Mouse (Mus musculus): ENCODE measurements around the gene Ovca2. TPM values are rescaled to one million over a fixed set of nuclear protein-coding genes. Genes with fewer than 3 reads are reported as not detected.
"Not testable (repeated sequence)": the region's sequence is repeated elsewhere in the genome, so short reads cannot be mapped to it uniquely, and the experiment has no call there.

Gene Ovca2
- total RNA-seq, 4 experiments from 2014 or later, result 22.3 to 28.9 (median 25.9) TPM

DNA sequence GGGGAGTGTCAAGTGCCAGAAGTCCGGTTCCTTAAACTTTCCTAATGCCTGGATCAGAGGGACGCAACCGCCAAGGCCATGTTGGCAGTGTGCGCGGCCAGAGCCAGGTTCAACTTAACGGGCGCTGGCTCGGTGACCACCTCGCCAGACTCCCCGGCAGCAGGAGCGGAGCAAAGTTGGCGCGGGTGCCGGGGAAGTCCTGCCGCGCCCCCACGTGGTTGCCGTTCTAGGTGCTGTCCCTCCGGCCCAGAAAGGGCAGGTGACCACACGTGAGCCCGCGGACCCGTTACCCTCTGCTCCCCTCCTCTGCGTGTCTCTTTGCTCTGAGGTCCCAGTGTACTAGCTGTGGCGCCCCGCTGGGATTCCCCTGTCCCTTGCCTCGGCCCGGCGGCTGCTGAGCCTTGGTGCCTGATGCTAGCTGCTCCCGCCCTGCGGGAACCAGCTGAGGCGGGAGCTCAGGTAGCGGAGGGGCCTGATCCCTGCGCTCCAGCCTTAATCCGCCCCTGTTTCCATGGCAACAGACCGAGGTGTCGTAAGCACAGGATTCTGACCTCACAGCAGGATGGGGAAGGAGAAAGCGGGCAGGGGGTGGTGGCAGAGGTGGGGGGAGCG is 16.3 kb upstream of the Ovca2 start:
- peak; percentile 54 for DNase-seq

GRCm38 (mm10) chr11:75194121-75194849 is 15.7 kb upstream of the Ovca2 start:
- no peak for DNase-seq

GRCm38 (mm10) chr11:75193256-75194071 is 14.8 kb upstream of the Ovca2 start, which contains the start of gene Rtn4rl1:
Gene Rtn4rl1, plus strand, starts transcription at chr11:75193783.
- DNase-seq, result peak; percentile 81

- DNase-seq, result peak; percentile 78
These were observed 13.9 kb upstream of the Ovca2 start for GRCm38 (mm10) chr11:75192336-75193214.

GRCm38 (mm10) chr11:75191841-75192240 is 13.2 kb upstream of the Ovca2 start:
- no peak for DNase-seq

- no peak for DNase-seq
These were observed 12.3 kb upstream of the Ovca2 start, which contains the start of gene Dph1 for GRCm38 (mm10) chr11:75190905-75191441. Gene Dph1, minus strand, starts transcription at chr11:75191241.

- DNase-seq, result peak; percentile 82
These were observed 11.7 kb upstream of the Ovca2 start for GRCm38 (mm10) chr11:75190371-75190724.

- DNase-seq, result no peak
These were observed 11.2 kb upstream of the Ovca2 start for GRCm38 (mm10) chr11:75189713-75190370.

DNA sequence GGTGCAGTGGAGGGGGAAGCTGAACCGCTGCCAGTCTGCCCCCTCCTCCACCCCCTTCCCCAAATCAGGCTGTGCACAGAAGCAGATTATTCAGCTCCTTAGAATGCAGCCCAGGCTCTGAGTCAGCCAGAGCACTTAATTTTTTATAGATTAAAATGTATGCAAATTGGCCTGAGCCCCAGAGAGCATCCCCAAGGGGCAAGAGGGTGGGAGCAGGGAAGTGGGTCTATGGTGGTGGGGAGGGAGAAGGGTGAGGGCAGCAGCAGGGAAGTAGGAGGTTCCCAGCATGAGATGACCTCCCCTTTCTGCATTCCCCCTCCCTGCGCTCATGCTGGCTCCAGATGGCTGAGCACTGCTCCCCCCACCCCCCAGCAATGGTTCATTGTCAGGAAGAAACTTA is 6.4 kb upstream of the Ovca2 start:
- no peak for DNase-seq

DNA sequence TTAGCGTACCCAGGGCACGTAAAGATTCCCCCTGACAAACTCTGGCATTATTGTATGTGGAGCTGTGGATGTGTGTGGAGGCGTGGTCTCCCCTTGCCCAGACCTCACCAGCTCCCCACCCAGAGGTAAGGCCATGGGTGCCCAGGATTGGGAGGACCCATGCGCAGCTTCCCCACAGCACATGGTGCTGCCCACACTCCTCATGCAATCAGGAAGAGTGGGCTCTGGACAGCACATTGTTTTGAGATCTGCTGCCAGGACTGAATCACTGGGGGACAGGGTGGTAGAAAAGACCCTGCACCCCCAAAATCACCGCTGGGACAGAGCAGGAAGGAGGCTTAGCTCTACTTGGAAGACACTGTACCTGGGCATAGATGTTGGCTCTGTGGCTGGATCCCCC is 5.9 kb upstream of the Ovca2 start:
- no peak for DNase-seq

DNA sequence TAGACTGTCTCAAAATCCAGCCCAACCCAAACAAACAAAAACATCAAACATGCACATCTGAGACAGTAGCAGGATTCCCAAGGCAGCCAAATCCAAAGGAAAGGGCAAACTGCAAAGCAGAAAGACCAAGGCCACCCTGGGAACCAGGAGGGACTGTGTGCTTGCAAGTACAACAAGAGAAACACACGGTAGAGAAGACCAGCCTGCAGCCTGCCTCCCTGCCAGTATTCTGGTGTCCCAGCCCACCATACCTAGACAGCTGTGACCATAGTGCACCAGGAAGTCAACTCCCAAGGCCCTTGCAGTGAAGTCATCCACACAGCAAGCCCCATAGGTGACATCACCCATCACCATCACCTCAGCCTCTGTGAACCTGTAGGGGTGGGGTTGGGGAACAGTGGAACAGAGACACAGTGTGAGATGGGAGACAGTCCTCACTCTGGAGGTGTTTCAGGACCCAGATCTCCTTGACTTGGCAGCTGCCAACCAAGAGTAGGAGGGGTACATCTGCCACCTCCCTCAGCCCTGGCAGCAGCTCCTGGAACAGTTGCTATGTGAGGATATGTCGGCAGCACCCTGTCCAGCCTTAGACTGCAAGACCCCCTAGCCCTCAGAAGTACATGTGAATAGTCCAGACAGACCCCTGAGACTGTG is 5.4 kb upstream of the Ovca2 start:
- no peak for DNase-seq

- no peak for DNase-seq
These were observed 624 bp downstream of the Ovca2 start for GRCm38 (mm10) chr11:75178011-75178410.

- not testable (repeated sequence) for DNase-seq
These were observed 4.1 kb downstream of the Ovca2 start for GRCm38 (mm10) chr11:75174574-75174973.

- DNase-seq, result no peak
These were observed 4.9 kb downstream of the Ovca2 start for GRCm38 (mm10) chr11:75173799-75174165.

DNA sequence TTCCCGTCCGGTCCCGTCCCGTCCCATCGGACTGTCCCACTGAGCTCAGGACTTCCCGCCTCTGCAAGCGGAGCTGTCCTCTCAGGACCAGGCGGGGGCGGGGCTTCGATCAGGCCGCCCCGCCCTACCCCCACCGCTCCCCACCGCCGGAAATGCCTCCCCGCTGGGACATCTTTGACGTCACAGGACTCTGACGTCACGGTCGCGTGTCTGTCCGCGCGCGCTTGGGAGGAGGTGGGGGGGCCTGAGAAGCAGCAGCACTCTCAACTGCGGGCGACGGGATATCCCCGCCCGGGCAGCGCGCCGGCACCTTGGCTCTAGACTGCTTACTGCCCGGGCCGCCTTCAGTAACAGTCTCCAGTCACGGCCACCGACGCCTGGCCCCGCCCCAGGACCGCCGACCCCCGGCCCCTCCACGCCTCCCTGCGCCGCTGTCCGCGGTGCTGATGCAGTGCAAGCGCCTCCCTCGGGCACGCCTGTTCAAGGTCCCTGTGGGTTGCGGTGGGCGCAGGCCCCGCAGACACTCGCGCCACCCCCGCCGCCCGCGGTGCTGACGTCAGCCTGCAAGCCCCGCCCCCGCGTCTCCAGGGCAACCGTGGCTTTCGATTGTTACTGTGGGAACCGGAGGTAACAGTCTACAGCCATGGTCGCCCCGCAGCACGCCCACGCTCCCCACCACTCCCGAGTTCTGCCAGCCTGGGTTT is 5.4 kb downstream of the Ovca2 start:
- peak; percentile 85 for DNase-seq

- DNase-seq, result no peak
These were observed 6.2 kb downstream of the Ovca2 start for GRCm38 (mm10) chr11:75172151-75173094.

GRCm38 (mm10) chr11:75171186-75171865 is 7.3 kb downstream of the Ovca2 start:
- DNase-seq, result no peak

DNA sequence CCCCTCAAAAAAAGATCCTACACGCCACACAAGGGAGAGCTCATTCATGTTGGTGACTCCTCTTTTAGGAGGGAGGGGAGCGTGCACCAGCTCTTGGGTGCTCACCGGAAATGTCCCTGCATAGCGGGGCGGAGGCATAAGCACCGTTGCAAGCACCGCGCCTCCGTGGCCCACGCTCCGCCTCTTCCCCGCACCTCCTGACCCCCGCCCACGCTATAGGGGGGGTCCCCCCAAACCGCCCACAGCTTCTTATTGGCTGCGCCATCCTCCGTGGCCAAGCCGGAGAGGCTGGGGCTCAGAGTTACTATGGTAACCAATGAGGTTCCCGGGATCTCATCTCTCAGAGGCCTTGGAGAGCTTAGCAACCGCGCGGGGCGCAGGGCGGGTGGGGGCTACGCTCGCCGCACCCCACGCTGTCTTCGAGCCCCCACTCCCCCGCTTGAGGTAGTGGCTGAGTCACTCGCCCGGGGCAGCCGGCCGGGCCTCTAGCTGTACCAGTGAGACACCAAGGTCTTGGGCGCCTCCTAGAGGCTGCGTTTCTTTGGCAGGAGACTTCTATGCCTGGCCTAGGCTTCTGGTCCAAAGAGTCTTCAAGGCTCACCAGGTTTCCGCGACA is 8.4 kb downstream of the Ovca2 start:
- DNase-seq, result peak; percentile 92
